Mouse (Mus musculus) forebrain, embryonic 10.5 days (tissue): ENCODE measurements around the gene Ttc23. TPM values are rescaled to one million over a fixed set of nuclear protein-coding genes. Genes with fewer than 3 reads are reported as not detected.
A peak's percentile ranks its signal among the peaks of the same experiment; 100 is the strongest.

Experiments used
- DNase-seq: peaks from one replicate; pipeline ENCODE4 v3.0.0-alpha.2; 2017; ENCODE audit warnings: low spot score; ENCODE audit errors: extremely low spot score
- H3K27ac ChIP-seq: fragments of 300-500 bp; sonication (generic); 2 replicates; pipeline ENCODE4 v1.5.1; 2016; ENCODE audit warnings: mild to moderate bottlenecking
- H3K27me3 ChIP-seq: fragments of 300-500 bp; sonication (generic); 2 replicates; pipeline ENCODE4 v1.6.1; 2016; ENCODE audit warnings: mild to moderate bottlenecking; ENCODE audit not compliant: poor library complexity, severe bottlenecking
- H3K36me3 ChIP-seq: fragments of 300-500 bp; sonication (generic); replicated peaks from 2 replicates; pipeline ENCODE4 v1.6.1; 2016; ENCODE audit warnings: mild to moderate bottlenecking, moderate library complexity
- H3K4me1 ChIP-seq: fragments of 300-500 bp; sonication (generic); 2 replicates; pipeline ENCODE4 v1.6.1; 2016
- H3K4me3 ChIP-seq: fragments of 300-500 bp; sonication (generic); 2 replicates; pipeline ENCODE4 v1.5.1; 2016; ENCODE audit warnings: mild to moderate bottlenecking, moderate library complexity
- H3K9me3 ChIP-seq: fragments of 300-500 bp; sonication (generic); 2 replicates; pipeline ENCODE4 v1.6.1; 2016; ENCODE audit warnings: mild to moderate bottlenecking, moderate library complexity
- WGBS: fragments of 180-500 bp; shearing (Covaris S2); methylation state at CpG from one replicate; pipeline ENCODE4 v1.1.7; 2016; 5-methylcytosine and 5-hydroxymethylcytosine counted together
- polyA plus RNA-seq: library from polyadenylated mRNA; unstranded; fragments of >200 nt; fragmentation: Nextera tagmentation; extraction: Ambion mirVana; gene quantifications from 2 replicates; pipeline ENCODE4 v1.2.1, GENCODE M21; 2016

Ttc23 gene
- polyA plus RNA-seq, 1 experiment from 2014 or later = 33.9 TPM

GRCm38 (mm10) chr7:67740382-67740781, 93.2 kb downstream of the Ttc23 start:
- WGBS = 86% methylated on average over 4 of the region's 4 CpGs
- Histone ChIP-seq H3K4me3 (no peak overlapping the region), H3K4me1 (peaks cover 4% of the 10 kb centered on the region), H3K36me3 (peaks cover 6% of the 10 kb centered on the region; the same call in 1 of the 2 replicates), H3K27ac (no peak overlapping the region), H3K27me3 (no peaks in the 10 kb centered on the region), H3K9me3 (peaks cover 3% of the 10 kb centered on the region; the same call in 1 of the 2 replicates)
- DNase-seq = no peak

- WGBS = 88% methylated on average over 5 of the region's 5 CpGs
- Histone ChIP-seq H3K4me3 (no peak overlapping the region), H3K36me3 (peaks cover 6% of the 10 kb centered on the region; the same call in 1 of the 2 replicates), H3K4me1 (peaks cover 4% of the 10 kb centered on the region), H3K9me3 (peaks cover 3% of the 10 kb centered on the region; the same call in 1 of the 2 replicates), H3K27me3 (no peaks in the 10 kb centered on the region), H3K27ac (no peak overlapping the region)
- no peak for DNase-seq
Observed at GRCm38 (mm10) chr7:67740796-67741195, 93.6 kb downstream of the Ttc23 start.

GRCm38 (mm10) chr7:67741706-67742105, 94.5 kb downstream of the Ttc23 start:
- Histone ChIP-seq H3K27me3 (no peaks in the 10 kb centered on the region), H3K9me3 (peaks cover 3% of the 10 kb centered on the region; the same call in 1 of the 2 replicates), H3K27ac (no peak overlapping the region), H3K4me1 (peaks cover 4% of the 10 kb centered on the region), H3K36me3 (peaks cover 6% of the 10 kb centered on the region; the same call in 1 of the 2 replicates), H3K4me3 (no peak overlapping the region)
- WGBS = 83% methylated on average over 7 of the region's 7 CpGs
- no peak for DNase-seq

GRCm38 (mm10) chr7:67747731-67748305, 100.6 kb downstream of the Ttc23 start:
- 92% methylated on average over 4 of the region's 4 CpGs for WGBS
- no peak for DNase-seq
- no peak overlapping the region for H3K4me3 ChIP-seq
- H3K9me3 ChIP-seq = peaks cover 3% of the 10 kb centered on the region; the same call in 1 of the 2 replicates
- no peaks in the 10 kb centered on the region for H3K27me3 ChIP-seq
- H3K27ac ChIP-seq = no peak overlapping the region
- H3K36me3 ChIP-seq = peaks cover 6% of the 10 kb centered on the region; the same call in 1 of the 2 replicates
- peaks cover 10% of the 10 kb centered on the region for H3K4me1 ChIP-seq

GRCm38 (mm10) chr7:67749441-67750239, 102.4 kb downstream of the Ttc23 start:
- Histone ChIP-seq H3K27me3 (no peaks in the 10 kb centered on the region), H3K27ac (no peak overlapping the region), H3K4me3 (no peak overlapping the region), H3K9me3 (peaks cover 1% of the 10 kb centered on the region; the same call in 1 of the 2 replicates), H3K4me1 (peaks cover 10% of the 10 kb centered on the region), H3K36me3 (peaks cover 4% of the 10 kb centered on the region; the same call in 1 of the 2 replicates)
- no peak for DNase-seq
- 93% methylated on average over 4 of the region's 4 CpGs for WGBS

GRCm38 (mm10) chr7:67754606-67755005, 107.4 kb downstream of the Ttc23 start:
- DNase-seq = no peak
- H3K9me3 ChIP-seq = no peaks in the 10 kb centered on the region
- H3K4me1 ChIP-seq = peaks cover 33% of the 10 kb centered on the region
- H3K27me3 ChIP-seq = peaks cover 42% of the 10 kb centered on the region
- no peak overlapping the region for H3K4me3 ChIP-seq
- no peak overlapping the region for H3K27ac ChIP-seq
- H3K36me3 ChIP-seq = no peaks in the 10 kb centered on the region
- WGBS = 78% methylated on average over 11 of the region's 11 CpGs

GRCm38 (mm10) chr7:67755366-67755765, 108.2 kb downstream of the Ttc23 start:
- DNase-seq = no peak
- Histone ChIP-seq H3K4me3 (no peak overlapping the region), H3K4me1 (peaks cover 36% of the 10 kb centered on the region), H3K9me3 (no peaks in the 10 kb centered on the region), H3K27ac (no peak overlapping the region), H3K27me3 (peaks cover 44% of the 10 kb centered on the region), H3K36me3 (no peaks in the 10 kb centered on the region)
- WGBS = 85% methylated on average over 7 of the region's 7 CpGs

- peaks cover 57% of the 10 kb centered on the region for H3K27me3 ChIP-seq
- no peaks in the 10 kb centered on the region for H3K36me3 ChIP-seq
- H3K9me3 ChIP-seq = no peaks in the 10 kb centered on the region
- no peak for DNase-seq
- no peak overlapping the region for H3K27ac ChIP-seq
- 76% methylated on average over 5 of the region's 5 CpGs for WGBS
- peaks cover 36% of the 10 kb centered on the region for H3K4me1 ChIP-seq
- no peak overlapping the region for H3K4me3 ChIP-seq
Observed at GRCm38 (mm10) chr7:67756636-67757035, 109.4 kb downstream of the Ttc23 start.

- no peak for DNase-seq
- H3K27ac ChIP-seq = peak overlapping the region; percentile 76
- H3K4me3 ChIP-seq = peak overlapping the region; percentile 70
- WGBS = under 1% methylated on average over 19 of the region's 19 CpGs
- peaks cover 58% of the 10 kb centered on the region for H3K27me3 ChIP-seq
- H3K9me3 ChIP-seq = no peaks in the 10 kb centered on the region
- H3K36me3 ChIP-seq = no peaks in the 10 kb centered on the region
- peaks cover 36% of the 10 kb centered on the region for H3K4me1 ChIP-seq
Observed at GRCm38 (mm10) chr7:67758506-67758857, 111.3 kb downstream of the Ttc23 start.

GRCm38 (mm10) chr7:67758858-67759628, 111.8 kb downstream of the Ttc23 start:
- H3K9me3 ChIP-seq = no peaks in the 10 kb centered on the region
- peak overlapping the region; percentile 70 for H3K4me3 ChIP-seq
- peaks cover 58% of the 10 kb centered on the region for H3K27me3 ChIP-seq
- peak; percentile 44 for DNase-seq
- no peaks in the 10 kb centered on the region for H3K36me3 ChIP-seq
- H3K4me1 ChIP-seq = peaks cover 36% of the 10 kb centered on the region
- WGBS = under 1% methylated on average over 92 of the region's 92 CpGs
- peak overlapping the region; percentile 76 for H3K27ac ChIP-seq

GRCm38 (mm10) chr7:67759629-67759995, 112.4 kb downstream of the Ttc23 start, which contains the start of gene Synm:
TSS of gene Synm (minus strand) at chr7:67759742.
- Histone ChIP-seq H3K27me3 (peaks cover 58% of the 10 kb centered on the region), H3K9me3 (no peaks in the 10 kb centered on the region), H3K27ac (peak within 1 kb of the TSS; percentile 76), H3K4me3 (peak within 1 kb of the TSS; percentile 70), H3K36me3 (no peaks in the 10 kb centered on the region), H3K4me1 (peaks cover 36% of the 10 kb centered on the region)
- DNase-seq = peak; percentile 91
- WGBS = 0% methylated on average over 37 of the region's 37 CpGs

- H3K36me3 ChIP-seq = no peaks in the 10 kb centered on the region
- no peak overlapping the region for H3K4me3 ChIP-seq
- 81% methylated on average over 3 of the region's 3 CpGs for WGBS
- DNase-seq = no peak
- H3K27me3 ChIP-seq = peaks cover 24% of the 10 kb centered on the region
- H3K4me1 ChIP-seq = peaks cover 13% of the 10 kb centered on the region
- no peak overlapping the region for H3K27ac ChIP-seq
- no peaks in the 10 kb centered on the region for H3K9me3 ChIP-seq
Observed at GRCm38 (mm10) chr7:67763625-67764024, 116.4 kb downstream of the Ttc23 start.
